Mouse (Mus musculus) cerebellum, postnatal 10 days (tissue): ENCODE results near the gene Slc34a1.

Source experiments
- DNase-seq, 2 experiments: peaks; one replicate each; pipeline ENCODE4 v3.0.0; 2021; ENCODE audit warnings: mixed read lengths in 2 of 2

The Slc34a1 gene

GRCm38 (mm10) chr13:55444286-55444936 lies 46.4 kb downstream of the Slc34a1 start:
- no peak for DNase-seq

- peak; percentile 99 to 100 for DNase-seq
These were observed 46.9 kb downstream of the Slc34a1 start, which contains the start of gene Grk6 for GRCm38 (mm10) chr13:55444937-55445315. Gene Grk6 (plus strand): TSS chr13:55445072.

GRCm38 (mm10) chr13:55445361-55446091 lies 47.5 kb downstream of the Slc34a1 start:
- DNase-seq, result no peak

- DNase-seq, result no peak
These were observed 48.6 kb downstream of the Slc34a1 start for GRCm38 (mm10) chr13:55446483-55447105.

GRCm38 (mm10) chr13:55447543-55447943 lies 49.6 kb downstream of the Slc34a1 start:
- DNase-seq, result no peak

GRCm38 (mm10) chr13:55448131-55448530 lies 50.1 kb downstream of the Slc34a1 start:
- no peak for DNase-seq

GRCm38 (mm10) chr13:55449205-55449604 lies 51.2 kb downstream of the Slc34a1 start:
- DNase-seq, result peak in 1 of 2 experiments; percentile 19

- DNase-seq, result peak in 1 of 2 experiments; percentile 15
These were observed 51.9 kb downstream of the Slc34a1 start for GRCm38 (mm10) chr13:55449679-55450441.

GRCm38 (mm10) chr13:55450511-55450980 lies 52.6 kb downstream of the Slc34a1 start:
- DNase-seq, result peak; percentile 72 to 85

GRCm38 (mm10) chr13:55451296-55451695 lies 53.3 kb downstream of the Slc34a1 start:
- peak in 1 of 2 experiments; percentile 18 for DNase-seq

- DNase-seq, result peak; percentile 53 to 57
These were observed 54.0 kb downstream of the Slc34a1 start for GRCm38 (mm10) chr13:55451785-55452549.

GRCm38 (mm10) chr13:55462965-55463364 lies 65.0 kb downstream of the Slc34a1 start:
- DNase-seq, result peak in 1 of 2 experiments; percentile 11

- no peak for DNase-seq
These were observed 65.5 kb downstream of the Slc34a1 start for GRCm38 (mm10) chr13:55463399-55464026.

GRCm38 (mm10) chr13:55464027-55464884 lies 66.3 kb downstream of the Slc34a1 start, which contains the start of gene Prr7:
Gene Prr7 (plus strand): TSS chr13:55464267.
- DNase-seq, result peak; percentile 82 to 84

- DNase-seq, result peak; percentile 61 to 63
These were observed 67.2 kb downstream of the Slc34a1 start for GRCm38 (mm10) chr13:55465184-55465583.
